Mouse (Mus musculus): Measurements from ENCODE around the gene Ctrc.
"Not testable (repeated sequence)": the region's sequence is repeated elsewhere in the genome, so short reads cannot be mapped to it uniquely, and the experiment has no call there.

The Ctrc gene

DNA sequence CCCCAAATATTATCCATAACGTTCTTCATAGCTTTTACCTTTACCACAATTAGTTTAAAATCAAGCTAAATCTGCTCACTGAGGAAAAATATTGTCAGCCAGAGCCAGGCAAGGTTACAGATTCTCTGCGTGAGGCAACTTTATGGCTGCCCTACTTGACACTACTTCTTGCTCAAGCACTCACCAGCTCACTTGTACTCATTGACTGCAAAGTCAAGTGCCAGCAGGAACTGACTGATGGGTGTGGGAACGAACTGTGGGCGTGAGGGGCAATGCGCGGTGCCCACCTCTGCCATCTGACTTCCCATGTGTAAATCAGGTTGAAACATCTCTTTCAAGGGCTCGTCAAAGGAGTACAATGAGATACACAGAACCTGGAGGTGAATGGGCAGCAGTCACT is 58.7 kb downstream of the Ctrc start:
- no peak for DNase-seq (ENCODE audit: low read depth, low spot score)

DNA sequence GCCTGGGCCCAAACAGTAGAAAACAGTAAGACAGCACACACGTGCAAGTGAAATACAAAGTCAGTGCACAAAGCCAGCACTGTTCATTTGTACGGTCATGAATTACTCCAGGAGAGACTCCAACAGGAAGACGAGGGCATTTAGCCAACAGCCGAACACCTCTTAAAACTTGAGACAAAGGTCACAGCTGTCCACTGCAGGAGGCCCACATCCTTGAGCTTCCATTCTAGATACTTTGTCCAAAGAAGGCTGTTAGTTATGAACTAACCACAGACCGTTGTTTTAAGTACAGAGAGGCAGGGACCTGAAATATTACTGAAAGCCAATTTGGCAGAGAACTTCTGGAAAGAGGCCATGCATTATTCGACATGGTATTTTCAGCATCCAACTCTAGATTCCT is 59.1 kb downstream of the Ctrc start:
- DNase-seq (ENCODE audit: low read depth, low spot score): no peak

DNA sequence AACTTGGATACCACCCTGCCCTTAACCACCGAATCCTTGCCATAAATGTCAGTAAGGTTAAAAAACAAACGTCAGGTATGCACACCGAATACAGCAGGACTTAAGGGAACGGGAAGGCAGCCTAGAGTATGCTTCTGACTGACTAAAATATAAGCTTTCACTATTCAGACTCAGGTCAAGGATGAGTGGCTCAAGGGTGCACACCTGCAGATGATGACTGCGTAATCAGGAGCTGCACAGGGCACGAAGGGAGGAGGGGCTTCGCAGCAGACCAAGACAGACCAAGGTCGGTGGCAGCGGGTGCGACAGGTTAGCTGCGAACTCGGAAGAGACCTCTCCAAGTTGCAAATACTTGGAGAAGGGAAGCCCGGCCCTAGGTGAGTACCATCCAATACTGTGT is 60.0 kb downstream of the Ctrc start:
- DNase-seq (ENCODE audit: low read depth, low spot score): no peak

DNA sequence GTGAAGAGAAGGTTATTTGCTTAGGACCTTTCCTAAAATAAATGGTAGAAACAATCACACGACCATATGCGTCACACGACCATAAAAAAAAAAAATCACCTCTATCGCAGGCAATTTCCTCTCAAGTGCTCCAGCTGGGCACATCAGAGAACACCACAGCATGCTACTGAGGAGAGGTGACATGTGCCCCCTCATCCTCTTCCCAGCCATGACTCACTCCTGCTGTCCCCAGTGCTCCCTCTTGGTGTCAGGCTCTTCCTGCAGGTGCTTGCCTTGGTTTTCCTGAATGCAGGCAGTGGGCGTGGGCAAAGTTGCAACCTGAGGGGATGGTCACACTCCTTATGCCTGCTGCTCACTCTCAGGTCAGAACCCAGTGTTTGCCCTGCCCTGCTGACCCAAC is 61.3 kb downstream of the Ctrc start:
- no peak for DNase-seq (ENCODE audit: low read depth, low spot score)

DNA sequence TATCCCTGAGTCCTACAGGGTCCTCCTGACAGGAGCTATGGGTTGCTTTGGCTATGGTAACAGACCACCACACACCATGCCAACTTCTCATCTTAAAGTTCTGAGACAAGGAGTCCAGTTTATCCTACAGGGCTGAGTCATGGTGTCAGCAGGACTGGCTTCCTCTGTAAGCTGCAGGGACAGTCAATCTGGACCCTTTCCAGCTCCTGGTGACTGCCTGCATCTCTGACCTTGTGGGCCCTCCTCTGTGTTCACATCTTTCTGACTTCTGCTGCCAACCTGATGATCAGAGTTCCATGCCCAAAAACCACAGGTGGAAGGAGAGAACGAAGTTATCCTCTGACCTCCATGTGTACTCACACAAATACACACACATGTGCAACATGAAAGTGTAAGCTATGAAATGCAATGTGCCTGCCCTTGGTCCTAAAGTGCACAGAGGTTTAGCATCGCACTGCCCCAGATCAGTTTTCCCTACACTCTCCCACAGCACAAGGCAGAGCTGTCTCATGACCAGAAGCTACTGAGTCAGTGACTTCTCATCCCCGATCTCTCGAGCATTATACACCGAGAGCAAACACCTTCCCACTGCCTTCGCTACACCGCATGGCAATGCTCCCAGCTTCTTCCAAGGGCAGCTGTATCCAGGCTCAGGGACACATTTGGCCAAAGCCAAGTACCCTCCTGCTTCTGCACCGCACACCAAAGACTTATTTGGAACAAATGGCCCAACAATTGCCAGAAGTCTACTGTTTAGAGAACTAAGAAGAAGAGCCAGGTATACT is 64.8 kb downstream of the Ctrc start:
- no peak for DNase-seq (ENCODE audit: low read depth, low spot score)

DNA sequence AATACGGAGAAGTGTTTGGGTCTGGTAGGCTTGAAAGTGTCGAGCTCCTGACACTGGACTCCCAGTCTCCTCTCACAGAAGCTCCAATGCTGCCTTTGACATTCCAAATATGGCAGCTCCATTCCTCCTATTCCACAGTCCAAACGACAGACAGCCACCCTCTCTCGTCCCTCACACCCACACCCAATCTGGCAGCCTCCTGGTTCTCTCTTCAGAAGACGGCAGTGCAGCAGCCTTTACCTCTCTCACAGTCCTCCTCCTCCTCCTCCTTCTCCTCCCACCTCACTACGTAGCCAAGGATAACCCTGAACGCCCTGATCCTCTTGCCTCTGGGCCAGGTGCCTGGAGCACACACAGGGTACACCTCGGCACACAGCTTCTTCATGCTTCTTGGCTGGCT is 66.3 kb downstream of the Ctrc start:
- DNase-seq (ENCODE audit: low read depth, low spot score): no peak

DNA sequence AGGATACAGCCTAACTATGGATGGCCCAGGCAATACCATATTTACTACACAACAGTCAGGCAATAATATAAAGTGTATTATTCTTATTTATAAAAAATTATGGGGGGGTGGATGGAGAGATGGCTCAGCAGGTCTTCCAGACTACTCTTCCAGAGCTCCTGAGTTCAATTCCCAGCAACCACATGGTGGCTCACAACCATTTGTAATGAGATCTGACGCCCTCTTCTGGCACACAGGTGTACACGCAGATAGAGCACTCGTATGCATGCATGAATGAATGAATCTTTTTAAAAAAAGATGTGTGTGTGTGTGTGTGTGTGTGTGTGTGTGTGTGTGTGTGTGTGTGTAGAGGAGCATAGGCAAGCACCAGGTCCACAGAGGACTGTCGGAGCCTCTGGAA is 73.1 kb downstream of the Ctrc start:
- not testable (repeated sequence) for DNase-seq (ENCODE audit: low read depth, low spot score)

DNA sequence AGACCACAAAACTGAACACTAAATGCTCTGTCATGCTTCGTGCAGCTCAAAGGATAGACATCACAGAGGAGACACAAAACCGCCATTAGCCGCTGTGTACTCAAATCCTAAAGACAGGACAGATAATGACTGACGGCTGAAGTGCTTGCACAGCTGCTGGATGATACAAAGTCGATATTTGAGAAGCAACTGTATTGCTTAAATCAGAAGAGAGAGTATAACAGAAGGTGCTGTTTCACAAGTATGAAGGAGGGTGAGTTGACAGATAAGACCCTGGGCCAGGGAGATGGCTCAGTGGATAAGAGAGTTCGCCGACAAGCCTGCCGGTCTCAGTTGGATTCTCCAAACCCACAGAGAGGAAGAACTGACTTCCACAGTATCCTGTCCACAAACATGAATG is 74.3 kb downstream of the Ctrc start:
- no peak for DNase-seq (ENCODE audit: low read depth, low spot score)

DNA sequence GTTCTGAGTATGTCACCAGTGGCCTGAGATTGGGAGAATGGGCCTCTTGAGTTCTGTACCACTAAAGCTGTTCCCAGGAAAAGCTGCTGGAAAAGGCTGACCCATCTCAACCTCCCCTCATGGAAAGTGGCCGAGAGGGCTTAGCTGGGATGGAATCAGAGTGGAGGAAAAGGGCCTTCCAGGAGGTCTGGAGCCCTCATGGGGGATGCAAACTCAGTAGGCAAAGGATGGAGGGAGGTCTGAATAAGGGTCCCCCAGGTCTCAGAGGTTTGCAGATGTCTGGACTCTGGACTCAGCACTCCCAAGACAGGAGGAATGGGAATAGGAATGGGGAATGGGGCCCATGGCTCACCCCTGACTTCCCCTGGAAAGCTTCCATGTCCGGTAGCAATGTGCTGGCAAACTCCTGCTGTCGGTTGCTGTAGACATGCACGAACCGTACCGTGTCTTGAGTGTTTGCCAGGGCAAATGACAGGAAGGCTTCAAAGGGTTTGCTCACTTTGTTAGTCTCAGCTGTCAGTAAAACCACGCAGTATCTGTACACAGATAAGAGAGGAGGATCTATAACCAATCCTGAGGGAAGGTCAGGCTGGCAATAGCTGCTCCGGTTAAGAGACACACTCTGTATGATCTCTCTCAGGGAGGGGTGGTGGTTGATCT is 76.5 kb downstream of the Ctrc start:
- no peak for DNase-seq (ENCODE audit: low read depth, low spot score)

DNA sequence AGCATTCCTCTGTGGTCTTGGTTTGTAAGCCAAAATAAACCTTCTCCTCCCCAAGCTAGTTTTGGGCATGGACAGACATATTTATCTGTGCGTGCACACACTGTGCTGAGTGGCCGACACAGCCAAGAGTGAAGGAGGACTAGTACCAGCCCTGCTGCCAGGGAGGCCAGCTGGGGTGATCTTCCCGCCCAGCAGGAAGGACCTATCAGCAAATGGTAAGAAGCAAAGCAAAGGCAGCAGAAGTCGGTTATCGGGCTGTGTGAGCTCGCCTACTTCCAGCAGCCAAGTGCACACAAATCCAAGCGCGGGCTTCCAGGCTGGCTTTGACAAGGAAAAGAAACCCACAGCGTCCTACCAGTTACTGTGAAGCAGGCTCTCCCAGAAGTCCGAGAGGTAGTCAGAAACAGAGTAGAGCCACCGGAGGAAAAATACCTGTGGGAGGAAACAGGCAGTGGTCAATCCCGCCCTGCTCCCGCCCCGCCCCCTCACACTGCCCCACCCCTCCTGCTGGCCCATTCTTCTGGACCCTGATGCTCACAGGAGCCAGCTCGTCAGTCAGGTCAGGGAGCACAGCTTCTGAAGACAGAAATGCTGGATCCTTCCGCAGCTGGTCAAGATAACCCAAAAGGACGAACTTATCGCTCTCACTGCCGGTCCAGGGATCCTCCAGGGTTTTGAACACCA is 78.7 kb downstream of the Ctrc start:
- DNase-seq (ENCODE audit: low read depth, low spot score): no peak

DNA sequence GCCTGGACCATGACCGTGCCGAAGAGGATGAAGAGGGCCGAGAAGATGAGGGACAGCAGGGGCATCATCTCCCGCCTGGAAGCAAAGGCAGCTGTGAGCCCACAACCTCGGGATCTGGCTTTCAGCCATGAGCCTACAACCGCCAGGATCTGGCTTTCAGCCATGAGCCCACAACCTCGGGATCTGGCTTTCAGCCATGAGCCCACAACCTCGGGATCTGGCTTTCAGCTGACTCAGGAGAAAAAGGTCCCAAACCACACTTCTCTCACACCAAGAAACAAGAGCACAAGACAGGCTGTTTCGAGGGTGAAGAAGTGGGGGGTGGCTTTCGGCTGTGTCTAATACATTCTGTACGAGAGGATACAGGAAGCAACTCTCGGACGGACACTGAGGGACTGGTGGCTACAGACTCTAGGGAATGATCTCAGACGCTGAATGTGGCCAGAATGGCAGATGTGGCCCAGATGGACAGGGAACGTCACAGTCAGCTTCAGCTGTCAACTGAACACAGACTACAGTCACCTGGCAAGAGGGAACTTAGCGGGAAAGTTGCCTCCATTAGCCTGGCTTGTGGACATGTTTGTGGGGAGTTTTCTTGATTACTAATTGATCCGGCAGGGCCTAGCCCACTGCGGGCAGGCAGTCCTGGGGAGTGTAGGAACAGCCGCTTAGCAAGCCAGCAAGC is 79.3 kb downstream of the Ctrc start:
- no peak for DNase-seq (ENCODE audit: low read depth, low spot score)

DNA sequence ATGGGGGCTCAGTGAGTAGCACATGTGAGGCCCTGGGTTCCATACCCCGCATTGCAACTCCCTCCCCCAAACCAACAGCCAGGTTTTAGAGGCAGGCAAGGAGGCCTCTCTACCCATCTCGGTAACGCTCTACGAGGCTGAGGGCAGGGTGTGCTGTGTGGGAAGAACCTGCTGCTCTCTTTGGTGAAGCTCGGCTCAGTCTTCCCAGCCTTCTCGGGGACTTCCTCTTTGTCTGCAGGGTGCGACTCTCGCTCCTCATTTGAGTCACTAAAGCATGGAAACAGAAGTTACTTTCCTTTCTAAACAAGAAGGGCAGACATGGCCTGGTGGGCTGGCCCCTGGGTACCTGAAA is 79.9 kb downstream of the Ctrc start:
- DNase-seq (ENCODE audit: low read depth, low spot score): peak; percentile 18

DNA sequence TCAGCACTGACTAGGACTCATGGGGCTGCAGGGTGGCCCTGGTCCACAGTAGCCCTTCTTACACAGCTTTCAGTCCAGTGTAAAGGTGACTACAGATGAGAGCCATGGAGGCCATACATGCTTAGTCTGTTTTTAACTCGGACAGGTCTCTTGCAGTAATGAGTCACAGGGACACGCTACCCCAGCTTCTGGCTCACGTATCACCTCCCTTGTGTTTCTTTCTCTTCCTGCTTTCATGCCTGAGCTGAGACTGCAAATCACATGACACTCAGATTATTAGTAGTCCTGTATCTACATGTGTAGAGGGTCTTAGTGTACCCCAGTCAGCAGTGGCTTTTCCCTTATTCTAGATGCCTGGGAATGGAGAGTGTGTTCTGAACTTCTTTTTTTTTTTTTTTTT is 81.2 kb downstream of the Ctrc start:
- DNase-seq (ENCODE audit: low read depth, low spot score): no peak

Measured in CD4-positive helper T cell, adult 2 months (primary cell).